Mouse (Mus musculus): Measurements from ENCODE around the gene Tie1.

Tie1 gene

GRCm38 (mm10) chr4:118472687-118473086 is 17.2 kb downstream of the Tie1 start:
- DNase-seq = no peak

- no peak for DNase-seq
These were observed 18.6 kb downstream of the Tie1 start for GRCm38 (mm10) chr4:118471281-118471680.

GRCm38 (mm10) chr4:118465697-118466163 is 24.1 kb downstream of the Tie1 start:
- peak; percentile 30 for DNase-seq

- DNase-seq = no peak
These were observed 24.9 kb downstream of the Tie1 start for GRCm38 (mm10) chr4:118464956-118465355.

- no peak for DNase-seq
These were observed 32.4 kb downstream of the Tie1 start, which contains the start of gene Mpl for GRCm38 (mm10) chr4:118457345-118457975. Gene Mpl, minus strand, starts transcription at chr4:118457513.

- peak; percentile 27 for DNase-seq
These were observed 43.3 kb downstream of the Tie1 start for GRCm38 (mm10) chr4:118446415-118447153.

DNA sequence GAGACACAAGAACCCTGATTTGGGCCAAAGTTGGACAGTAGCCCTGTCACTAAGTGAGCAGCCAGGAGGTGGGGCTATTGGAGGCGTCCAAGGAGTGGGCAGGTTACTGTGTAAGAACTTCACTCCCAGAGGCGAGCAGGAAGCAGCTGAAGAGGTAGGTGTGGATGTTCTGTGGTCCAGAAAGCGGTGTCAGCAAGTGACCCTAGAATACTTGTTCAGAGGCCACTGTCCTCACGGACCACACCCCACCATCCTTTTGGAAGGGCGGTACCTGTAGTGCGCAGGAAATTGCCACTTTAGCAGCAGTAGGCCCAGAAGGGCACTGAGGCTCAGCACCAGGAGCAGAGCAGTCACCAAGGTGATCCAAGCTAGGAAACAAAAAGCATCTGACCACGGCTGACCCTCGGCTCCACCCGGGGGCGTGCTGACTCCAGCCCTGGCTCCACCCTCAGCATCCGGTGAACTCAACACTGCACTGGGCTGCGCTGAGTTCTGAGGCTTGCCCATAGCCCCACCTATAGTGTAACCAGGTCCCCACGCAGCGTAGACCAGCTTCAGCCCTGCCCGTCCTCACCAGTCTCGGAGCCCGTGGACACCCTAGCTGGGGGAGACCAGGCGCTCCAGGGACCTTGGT is 44.0 kb downstream of the Tie1 start:
- peak; percentile 46 for DNase-seq

DNA sequence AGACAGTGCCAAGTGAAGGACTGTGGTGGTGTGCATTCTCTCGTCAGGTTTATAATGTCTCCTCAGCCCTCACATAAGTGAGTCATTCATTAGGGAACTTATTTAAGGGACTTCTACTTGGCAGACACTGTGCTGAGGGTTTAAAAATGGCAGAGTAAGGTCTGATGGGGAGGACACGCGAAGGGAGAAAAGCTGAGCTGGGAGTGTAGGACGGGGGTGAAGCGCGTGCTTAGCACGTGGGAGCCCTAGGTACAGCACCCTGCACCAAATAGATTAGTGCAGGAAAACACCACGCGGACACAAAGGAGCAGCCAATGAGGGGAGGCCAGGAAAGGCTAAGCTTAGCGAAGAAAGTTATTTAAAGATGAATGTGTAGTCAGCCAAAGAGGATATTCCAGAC is 44.8 kb downstream of the Tie1 start:
- DNase-seq = no peak

DNA sequence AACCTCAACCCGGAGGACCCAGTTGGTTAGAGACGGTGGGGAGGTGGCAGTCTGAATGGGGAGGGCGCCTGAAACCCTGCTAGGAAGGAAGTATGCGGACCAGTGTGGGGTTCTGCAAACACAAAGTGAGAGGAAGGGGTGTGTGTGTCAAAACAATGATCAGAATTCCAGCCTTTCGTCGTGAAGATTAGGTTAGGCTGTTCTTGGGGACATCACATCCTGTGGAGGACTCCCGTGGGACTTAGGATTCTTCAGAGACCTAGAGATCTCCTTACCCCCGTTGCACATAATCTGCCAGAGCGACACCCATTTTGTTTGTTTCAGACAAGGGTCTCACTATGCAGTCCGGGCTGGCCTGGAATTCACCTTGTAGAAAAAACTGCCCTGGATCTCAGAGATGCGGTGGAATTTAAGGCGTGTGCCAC is 52.0 kb downstream of the Tie1 start:
- peak; percentile 62 for DNase-seq

DNA sequence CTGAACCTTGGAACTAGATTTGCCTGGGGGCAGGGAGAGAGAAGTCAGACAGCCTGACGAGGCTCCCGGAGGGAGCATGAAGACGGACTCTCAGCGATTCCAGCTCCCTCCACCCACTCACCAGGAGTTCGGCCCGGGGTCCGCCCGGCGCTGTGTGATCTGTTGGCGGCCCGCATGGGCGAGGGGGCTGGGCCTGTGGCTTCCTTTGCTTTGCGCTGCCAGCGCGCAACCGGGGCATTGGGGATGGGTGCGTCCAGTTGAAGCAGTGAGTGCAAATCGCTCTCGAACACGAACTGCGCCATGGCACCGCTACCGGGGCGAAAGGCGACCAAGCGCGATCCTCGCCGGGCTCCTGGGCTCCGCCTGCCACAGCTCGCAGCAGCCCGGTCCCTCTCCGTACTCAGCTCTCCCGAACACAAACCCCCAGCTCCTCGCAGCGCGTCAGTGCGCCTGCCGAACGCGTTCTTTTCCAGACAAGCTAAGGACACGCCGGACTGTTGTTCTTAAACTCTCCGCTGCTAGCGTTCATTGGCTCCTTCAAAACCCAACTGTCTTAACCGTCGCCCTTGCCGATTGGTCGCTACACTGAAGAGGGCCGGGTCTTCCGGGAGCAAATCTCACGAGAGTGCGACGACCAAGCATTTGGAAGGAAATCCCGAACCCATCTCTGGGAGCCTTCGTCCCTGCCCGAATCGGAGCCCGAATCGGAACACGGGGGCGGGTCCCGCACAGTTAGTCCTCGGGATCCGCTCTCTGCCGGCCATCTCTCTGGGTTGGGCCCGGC is 52.8 kb downstream of the Tie1 start, which contains the start of gene Cdc20:
TSS of gene Cdc20 (minus strand) at position 533 of the 784 bp plus-strand sequence.
- DNase-seq = peak; percentile 98

DNA sequence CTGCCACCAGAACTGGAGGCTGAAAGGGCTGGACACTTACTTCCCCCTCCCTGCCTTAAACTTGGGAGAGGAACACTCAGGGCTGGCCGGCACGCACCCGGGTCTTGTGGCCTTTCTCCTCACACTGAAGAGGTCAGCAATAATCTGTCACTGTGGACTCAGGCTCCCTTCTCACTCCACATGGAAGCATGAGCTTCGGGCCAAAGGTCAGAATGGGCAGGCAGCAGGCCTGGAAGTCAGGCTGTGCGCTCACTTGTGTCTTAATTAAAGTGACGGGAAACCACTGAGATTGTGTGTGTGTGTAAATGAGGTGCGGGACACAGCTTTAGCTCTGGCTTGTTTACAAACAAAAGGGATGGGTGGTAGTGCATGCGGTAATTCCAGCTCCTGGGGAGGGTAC is 57.5 kb downstream of the Tie1 start:
- DNase-seq = no peak

GRCm38 (mm10) chr4:118429215-118429895 is 60.5 kb downstream of the Tie1 start:
- no peak for DNase-seq

DNA sequence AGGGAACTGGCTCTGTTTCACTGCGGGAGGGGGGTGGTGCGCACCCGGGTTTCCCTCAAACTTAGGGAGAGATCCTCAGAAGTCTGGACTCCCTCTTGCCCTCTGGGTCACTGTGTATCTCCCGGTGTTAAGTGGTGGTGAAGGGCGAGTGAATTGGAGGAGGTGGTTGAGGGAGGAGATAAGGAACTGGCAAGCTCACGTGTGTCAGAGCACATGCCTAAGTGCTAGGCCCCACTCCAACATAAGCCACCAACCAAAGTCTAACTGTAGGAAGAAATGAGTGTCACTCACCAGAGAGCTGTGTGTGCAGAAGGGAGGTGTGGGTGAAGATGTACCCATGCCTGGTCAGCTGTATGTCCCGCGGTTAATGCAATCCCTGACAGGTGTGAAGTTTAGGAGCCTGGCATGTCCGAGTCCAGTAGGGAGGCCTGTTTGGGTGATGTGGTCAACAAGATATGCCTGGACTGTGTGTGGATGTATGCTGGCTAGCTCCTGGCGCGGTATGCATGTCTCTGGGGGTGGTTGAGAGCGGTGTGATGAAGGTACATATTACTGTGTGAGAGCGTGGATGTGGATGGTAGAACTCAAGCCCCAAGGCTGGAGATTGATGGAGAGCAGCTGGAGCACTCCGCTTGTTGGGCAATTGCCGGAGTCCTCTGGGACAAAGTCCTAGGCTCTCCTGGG is 61.2 kb downstream of the Tie1 start:
- DNase-seq = no peak

GRCm38 (mm10) chr4:118427768-118428451 is 62.0 kb downstream of the Tie1 start, which contains the start of gene Elovl1:
Gene Elovl1, plus strand, starts transcription at chr4:118428093.
- peak; percentile 93 for DNase-seq

DNA sequence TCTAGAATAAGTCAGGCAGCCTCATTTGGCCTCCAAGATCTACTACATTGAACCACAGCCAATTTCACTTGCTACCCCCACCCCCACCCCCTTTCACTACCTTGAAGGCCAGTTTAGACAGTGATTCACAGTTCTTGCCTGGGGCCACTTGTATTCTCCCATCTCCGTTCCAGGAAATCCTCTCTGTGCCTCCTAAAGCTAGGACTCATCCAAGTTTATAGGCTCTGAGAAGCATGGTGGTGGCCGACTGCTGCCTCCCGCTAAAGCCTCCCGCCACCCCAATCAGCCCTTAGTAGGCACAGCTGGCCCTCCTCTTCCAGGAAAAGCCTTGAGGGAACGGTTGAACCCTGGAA is 62.5 kb downstream of the Tie1 start:
- DNase-seq = no peak

DNA sequence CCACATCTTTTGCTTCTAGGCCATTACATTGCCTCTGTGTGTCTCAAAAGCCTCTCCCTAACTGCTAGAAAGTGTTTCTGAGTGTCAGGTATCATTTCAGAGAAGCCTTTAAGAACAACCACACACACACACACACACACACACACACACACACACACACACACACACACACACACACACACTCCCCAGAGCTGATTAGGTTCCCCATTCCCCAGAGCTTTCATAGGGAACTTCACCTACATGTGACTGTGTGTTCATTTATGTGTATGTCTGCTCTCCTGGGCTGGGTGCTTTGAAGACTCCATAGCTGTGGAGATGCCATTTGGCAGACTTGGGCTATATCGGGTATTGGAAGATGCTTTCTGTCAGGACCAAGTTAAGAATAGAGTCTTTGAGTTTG is 64.5 kb downstream of the Tie1 start:
- DNase-seq = no peak

- DNase-seq = no peak
These were observed 65.2 kb downstream of the Tie1 start for GRCm38 (mm10) chr4:118424541-118425160.

DNA sequence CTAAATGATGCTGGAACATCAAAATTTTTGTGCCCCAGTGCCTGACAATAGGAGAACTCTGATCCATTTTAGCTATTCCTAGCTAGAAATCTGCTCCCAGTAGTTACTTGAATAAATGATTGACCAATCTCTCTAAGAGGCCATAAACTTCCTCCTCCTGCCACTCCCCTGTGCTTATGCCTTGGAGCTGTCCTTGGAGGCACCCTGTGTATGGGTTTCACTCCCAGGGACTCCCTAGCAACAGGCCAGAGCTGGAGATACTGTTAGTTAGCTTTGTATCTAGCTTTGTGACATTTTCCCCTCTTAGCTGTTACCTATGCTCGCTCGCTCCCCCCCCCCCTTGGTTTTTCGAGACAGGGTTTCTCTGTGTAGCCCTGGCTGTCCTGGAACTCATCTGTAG is 68.5 kb downstream of the Tie1 start:
- no peak for DNase-seq
